Mouse (Mus musculus) heart, postnatal 4 days (tissue): ENCODE data around the gene Nudt1. TPM values are rescaled to one million over a fixed set of nuclear protein-coding genes. Genes with fewer than 3 reads are reported as not detected.

ENCODE experiments used
- DNase-seq: peaks from one replicate; pipeline ENCODE4 v3.0.0; 2021
- total RNA-seq, 2 experiments: library from RNA; stranded (reverse); gene quantifications; 2 replicates each; pipeline ENCODE4 v1.2.3; 2021

Gene Nudt1
- total RNA-seq, 2 experiments from 2014 or later = 16.2 to 18.6 TPM

- no peak for DNase-seq
These were observed 62.1 kb downstream of the Nudt1 start for GRCm38 (mm10) chr5:140383559-140383958.

- no peak for DNase-seq
These were observed 63.0 kb downstream of the Nudt1 start for GRCm38 (mm10) chr5:140384462-140384861.

GRCm38 (mm10) chr5:140387236-140387635 lies 65.8 kb downstream of the Nudt1 start:
- no peak for DNase-seq

Other genes starting within 250 kb of the Nudt1 start
- gene Mad1l1, start 104 bp upstream of the Nudt1 start, total RNA-seq = 10 to 100 TPM; 22.1 to 28.5 TPM
- gene Mrm2, start 10.2 kb downstream of the Nudt1 start, total RNA-seq = 1 to 10 TPM; 7.2 to 7.8 TPM
- gene Snx8, start 67.6 kb downstream of the Nudt1 start, total RNA-seq = 10 to 100 TPM; 19.6 to 20.0 TPM
- 100 to 1,000 TPM; 118 to 122 TPM for gene Eif3b, start 97.7 kb downstream of the Nudt1 start, total RNA-seq
- gene Gm4869, start 124.0 kb downstream of the Nudt1 start, total RNA-seq = not detected
- 1 to 10 TPM; 6.3 to 7.0 TPM for gene Chst12, start 183.9 kb downstream of the Nudt1 start, total RNA-seq
- gene Grifin, start 243.4 kb downstream of the Nudt1 start, total RNA-seq = not detected